Mouse (Mus musculus) cerebellum, postnatal 36 days (tissue): ENCODE data around the gene P4ha1.
A peak's percentile ranks its signal among the peaks of the same experiment; 100 is the strongest.
"Not testable (repeated sequence)": the region's sequence is repeated elsewhere in the genome, so short reads cannot be mapped to it uniquely, and the experiment has no call there.

Experiments
- DNase-seq, 2 experiments: peaks; one replicate each; pipeline ENCODE4 v3.0.0; 2021 to 2022; ENCODE audit warnings: mixed read lengths in 2 of 2

Gene P4ha1

GRCm38 (mm10) chr10:59323100-59323487, at the start of gene P4ha1:
TSS of gene P4ha1 (plus strand) at chr10:59323296.
- peak; percentile 98 to 100 for DNase-seq

- DNase-seq: no peak
These were observed 47.4 kb upstream of the P4ha1 start for GRCm38 (mm10) chr10:59275745-59276144.

GRCm38 (mm10) chr10:59277116-59277515, 46.0 kb upstream of the P4ha1 start:
- DNase-seq: no peak

- no peak for DNase-seq
These were observed 45.2 kb upstream of the P4ha1 start for GRCm38 (mm10) chr10:59277729-59278475.

GRCm38 (mm10) chr10:59283164-59283563, 39.9 kb upstream of the P4ha1 start:
- DNase-seq: no peak

- DNase-seq: no peak
These were observed 39.3 kb upstream of the P4ha1 start for GRCm38 (mm10) chr10:59283749-59284148.

- DNase-seq: no peak
These were observed 37.6 kb upstream of the P4ha1 start for GRCm38 (mm10) chr10:59285530-59285929.

GRCm38 (mm10) chr10:59287251-59287650, 35.8 kb upstream of the P4ha1 start:
- DNase-seq: no peak

GRCm38 (mm10) chr10:59287662-59288061, 35.4 kb upstream of the P4ha1 start:
- no peak for DNase-seq

GRCm38 (mm10) chr10:59289062-59289461, 34.0 kb upstream of the P4ha1 start:
- no peak for DNase-seq

GRCm38 (mm10) chr10:59291536-59291935, 31.6 kb upstream of the P4ha1 start:
- no peak for DNase-seq

GRCm38 (mm10) chr10:59292079-59292478, 31.0 kb upstream of the P4ha1 start:
- DNase-seq: no peak

GRCm38 (mm10) chr10:59292558-59292957, 30.5 kb upstream of the P4ha1 start:
- peak; percentile 75 to 81 for DNase-seq

GRCm38 (mm10) chr10:59295241-59295811, 27.8 kb upstream of the P4ha1 start:
- peak; percentile 55 to 63 for DNase-seq

GRCm38 (mm10) chr10:59296261-59296660, 26.8 kb upstream of the P4ha1 start:
- DNase-seq: peak; percentile 57 to 63

- DNase-seq: not testable (repeated sequence)
These were observed 20.4 kb upstream of the P4ha1 start for GRCm38 (mm10) chr10:59302671-59303070.

- DNase-seq: peak; percentile 39 to 58
These were observed 13.9 kb upstream of the P4ha1 start for GRCm38 (mm10) chr10:59308993-59309715.

GRCm38 (mm10) chr10:59310124-59310523, 13.0 kb upstream of the P4ha1 start:
- no peak for DNase-seq

- no peak for DNase-seq
These were observed 12.2 kb upstream of the P4ha1 start for GRCm38 (mm10) chr10:59310691-59311457.

- no peak for DNase-seq
These were observed 11.2 kb upstream of the P4ha1 start for GRCm38 (mm10) chr10:59311881-59312280.

GRCm38 (mm10) chr10:59321112-59321511, 2.0 kb upstream of the P4ha1 start:
- DNase-seq: no peak

GRCm38 (mm10) chr10:59322271-59322670, 825 bp upstream of the P4ha1 start:
- DNase-seq: no peak
